Mouse (Mus musculus) hindbrain, embryonic 11.5 days (tissue): ENCODE data around the gene Psmb9. TPM values are rescaled to one million over a fixed set of nuclear protein-coding genes. Genes with fewer than 3 reads are reported as not detected.
A peak's percentile ranks its signal among the peaks of the same experiment; 100 is the strongest.

Experiments used
- ATAC-seq: fragments of 200-750 bp; cut with Nextera tagmentation; 2 replicates; pipeline ENCODE4 v1.8.0; 2017; ENCODE audit warnings: mild to moderate bottlenecking, moderate TSS enrichment, moderate library complexity; ENCODE audit not compliant: low FRiP score
- DNase-seq: peaks from one replicate; pipeline ENCODE4 v3.0.0-alpha.2; 2015; ENCODE audit warnings: low spot score
- H3K27ac ChIP-seq: fragments of 300-500 bp; sonication (generic); 2 replicates; pipeline ENCODE4 v1.5.1; 2014; ENCODE audit warnings: mild to moderate bottlenecking, low read depth, low read length
- H3K27me3 ChIP-seq: fragments of 300-500 bp; sonication (generic); 2 replicates; pipeline ENCODE4 v1.6.1; 2014; ENCODE audit warnings: mild to moderate bottlenecking, low read length, moderate library complexity, mixed read lengths; ENCODE audit not compliant: control insufficient read depth, insufficient read depth
- H3K36me3 ChIP-seq: fragments of 300-500 bp; sonication (generic); 2 replicates; pipeline ENCODE4 v1.6.1; 2014; ENCODE audit warnings: mild to moderate bottlenecking, low read length, moderate library complexity, mixed read lengths; ENCODE audit not compliant: control insufficient read depth, insufficient read depth
- H3K4me1 ChIP-seq: fragments of 300-500 bp; sonication (generic); replicated peaks from 2 replicates; pipeline ENCODE4 v1.6.1; 2014; ENCODE audit warnings: low read length, mixed read lengths; ENCODE audit not compliant: control insufficient read depth, insufficient read depth
- H3K4me2 ChIP-seq: fragments of 300-500 bp; sonication (generic); replicated peaks from 2 replicates; pipeline ENCODE4 v1.6.1; 2014; ENCODE audit warnings: mild to moderate bottlenecking, low read depth, low read length
- H3K4me3 ChIP-seq: fragments of 300-500 bp; sonication (generic); 2 replicates; pipeline ENCODE4 v1.5.1; 2014; ENCODE audit warnings: low read depth, low read length
- H3K9ac ChIP-seq: fragments of 300-500 bp; sonication (generic); 2 replicates; pipeline ENCODE4 v1.6.1; 2014; ENCODE audit warnings: low read depth, low read length
- H3K9me3 ChIP-seq: fragments of 300-500 bp; sonication (generic); 2 replicates; pipeline ENCODE4 v1.6.1; 2016; ENCODE audit warnings: low read length; ENCODE audit not compliant: control insufficient read depth
- WGBS: fragments of 180-500 bp; shearing (Covaris S2); extraction: QIAGEN DNeasy Blood & Tissue Kit; methylation state at CpG from one replicate; pipeline ENCODE4 v1.1.7; 2014; 5-methylcytosine and 5-hydroxymethylcytosine counted together
- polyA plus RNA-seq: library from polyadenylated mRNA; unstranded; fragments of >200 nt; fragmentation: Nextera tagmentation; extraction: Ambion mirVana; gene quantifications from 2 replicates; pipeline ENCODE4 v1.2.1, GENCODE M21; 2014

Psmb9 gene
- polyA plus RNA-seq, 1 experiment from 2014 or later = 0.42 TPM

- H3K4me3 ChIP-seq = no peak overlapping the region
- no peak overlapping the region for H3K9ac ChIP-seq
- H3K27me3 ChIP-seq = peaks cover 38% of the 10 kb centered on the region
- DNase-seq = no peak
- H3K4me1 ChIP-seq = peaks cover 5% of the 10 kb centered on the region; the same call in 1 of the 2 replicates
- no peaks in the 10 kb centered on the region for H3K36me3 ChIP-seq
- no peaks in the 10 kb centered on the region for H3K9me3 ChIP-seq
- H3K27ac ChIP-seq = no peak overlapping the region
- 43% methylated on average over 3 of the region's 3 CpGs for WGBS
- H3K4me2 ChIP-seq = no peak overlapping the region
- ATAC-seq = no peak
These were observed 22.1 kb upstream of the Psmb9 start for GRCm38 (mm10) chr17:34209680-34210079.

GRCm38 (mm10) chr17:34208421-34208820 is 20.9 kb upstream of the Psmb9 start:
- Histone ChIP-seq H3K4me2 (no peak overlapping the region), H3K27me3 (peaks cover 33% of the 10 kb centered on the region), H3K4me3 (no peak overlapping the region), H3K9me3 (no peaks in the 10 kb centered on the region), H3K4me1 (peaks cover 6% of the 10 kb centered on the region; the same call in 1 of the 2 replicates), H3K27ac (no peak overlapping the region), H3K36me3 (no peaks in the 10 kb centered on the region), H3K9ac (no peak overlapping the region)
- DNase-seq = no peak
- no peak for ATAC-seq
- WGBS = 30% methylated on average over 8 of the region's 10 CpGs

GRCm38 (mm10) chr17:34207866-34208265 is 20.3 kb upstream of the Psmb9 start:
- Histone ChIP-seq H3K36me3 (no peaks in the 10 kb centered on the region), H3K27me3 (peaks cover 29% of the 10 kb centered on the region), H3K27ac (no peak overlapping the region), H3K4me2 (no peak overlapping the region), H3K4me1 (peaks cover 6% of the 10 kb centered on the region; the same call in 1 of the 2 replicates), H3K9ac (no peak overlapping the region), H3K9me3 (no peaks in the 10 kb centered on the region), H3K4me3 (no peak overlapping the region)
- ATAC-seq = no peak
- 94% methylated on average over 8 of the region's 9 CpGs for WGBS
- DNase-seq = no peak

GRCm38 (mm10) chr17:34207456-34207855 is 19.9 kb upstream of the Psmb9 start:
- Histone ChIP-seq H3K27ac (no peak overlapping the region), H3K4me3 (no peak overlapping the region), H3K9me3 (no peaks in the 10 kb centered on the region), H3K9ac (no peak overlapping the region), H3K27me3 (peaks cover 27% of the 10 kb centered on the region), H3K4me2 (no peak overlapping the region), H3K4me1 (peaks cover 6% of the 10 kb centered on the region; the same call in 1 of the 2 replicates), H3K36me3 (no peaks in the 10 kb centered on the region)
- ATAC-seq (no peak), DNase-seq (no peak)
- 57% methylated on average over 3 of the region's 3 CpGs for WGBS

- Histone ChIP-seq H3K4me3 (no peak overlapping the region), H3K9ac (no peak overlapping the region), H3K9me3 (no peaks in the 10 kb centered on the region), H3K4me2 (no peak overlapping the region), H3K27me3 (peaks cover 22% of the 10 kb centered on the region), H3K36me3 (no peaks in the 10 kb centered on the region), H3K27ac (no peak overlapping the region), H3K4me1 (peaks cover 6% of the 10 kb centered on the region; the same call in 1 of the 2 replicates)
- ATAC-seq (no peak), DNase-seq (no peak)
- 94% methylated on average over 5 of the region's 5 CpGs for WGBS
These were observed 19.2 kb upstream of the Psmb9 start for GRCm38 (mm10) chr17:34206731-34207130.

- H3K27ac ChIP-seq = no peak overlapping the region
- peaks cover 6% of the 10 kb centered on the region; the same call in 1 of the 2 replicates for H3K4me1 ChIP-seq
- H3K9me3 ChIP-seq = no peaks in the 10 kb centered on the region
- 22% methylated on average over 9 of the region's 9 CpGs for WGBS
- H3K4me2 ChIP-seq = no peak overlapping the region
- peak; percentile 48 for DNase-seq
- no peak for ATAC-seq
- H3K36me3 ChIP-seq = no peaks in the 10 kb centered on the region
- peaks cover 23% of the 10 kb centered on the region for H3K27me3 ChIP-seq
- no peak overlapping the region for H3K4me3 ChIP-seq
- no peak overlapping the region for H3K9ac ChIP-seq
These were observed 18.2 kb upstream of the Psmb9 start for GRCm38 (mm10) chr17:34205746-34206176.

- H3K9me3 ChIP-seq = no peaks in the 10 kb centered on the region
- peaks cover 23% of the 10 kb centered on the region for H3K27me3 ChIP-seq
- H3K27ac ChIP-seq = no peak overlapping the region
- ATAC-seq = no peak
- 19% methylated on average over 18 of the region's 18 CpGs for WGBS
- H3K4me2 ChIP-seq = peak overlapping the region; percentile 89
- H3K36me3 ChIP-seq = no peaks in the 10 kb centered on the region
- H3K4me3 ChIP-seq = peak overlapping the region; percentile 61
- peaks cover 6% of the 10 kb centered on the region; the same call in 1 of the 2 replicates for H3K4me1 ChIP-seq
- H3K9ac ChIP-seq = no peak overlapping the region; the same call in 1 of the 2 replicates
- no peak for DNase-seq
These were observed 17.6 kb upstream of the Psmb9 start for GRCm38 (mm10) chr17:34205021-34205745.

GRCm38 (mm10) chr17:34204303-34205010 is 16.9 kb upstream of the Psmb9 start:
- H3K9ac ChIP-seq = peak overlapping the region; percentile 39
- no peaks in the 10 kb centered on the region for H3K9me3 ChIP-seq
- H3K4me3 ChIP-seq = peak overlapping the region; percentile 61
- ATAC-seq (no peak), DNase-seq (peak; percentile 90)
- peaks cover 6% of the 10 kb centered on the region; the same call in 1 of the 2 replicates for H3K4me1 ChIP-seq
- no peaks in the 10 kb centered on the region for H3K36me3 ChIP-seq
- peak overlapping the region; percentile 89 for H3K4me2 ChIP-seq
- WGBS = under 1% methylated on average over 44 of the region's 44 CpGs
- no peak overlapping the region for H3K27ac ChIP-seq
- peaks cover 23% of the 10 kb centered on the region for H3K27me3 ChIP-seq
